Mouse (Mus musculus): ENCODE results near the gene Mgat4c. TPM values are rescaled to one million over a fixed set of nuclear protein-coding genes. Genes with fewer than 3 reads are reported as not detected.

Gene Mgat4c
- polyA plus RNA-seq (2016; fragmentation: Nextera tagmentation; extraction: Ambion mirVana), result 0.87 and 1.5 TPM in 2 replicates

DNA sequence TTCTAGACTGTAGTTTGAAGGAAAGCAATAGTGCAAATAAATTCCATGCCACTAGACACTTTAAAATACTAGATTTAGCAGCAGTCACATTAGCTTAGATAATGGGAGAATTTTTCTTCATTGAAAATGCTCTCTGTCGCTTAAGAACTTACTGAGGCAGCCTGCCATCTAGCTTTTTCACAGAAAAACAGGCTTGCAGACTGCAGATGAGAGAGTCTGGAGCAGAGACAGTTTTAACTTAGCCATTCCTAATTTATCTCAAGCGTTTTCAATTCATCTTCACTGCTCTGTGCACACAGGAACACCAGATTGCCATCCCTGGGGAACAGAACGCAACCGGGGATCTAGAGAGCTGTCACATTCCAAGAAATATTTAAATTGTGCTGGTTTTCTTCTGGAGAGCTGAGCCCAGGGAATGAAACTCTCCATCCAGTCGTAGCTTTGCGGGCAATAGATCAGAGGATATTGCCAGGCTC, at the start of gene Mgat4c:
Gene Mgat4c, plus strand, starts transcription at position 51 of the 476 bp plus-strand sequence.
- no peak within 1 kb of the TSS for H3K4me3 ChIP-seq
- H3K27me3 ChIP-seq, result no peaks in the 10 kb centered on the region
- H3K36me3 ChIP-seq, result no peaks in the 10 kb centered on the region
- no peaks in the 10 kb centered on the region for H3K4me1 ChIP-seq
- no peaks in the 10 kb centered on the region for H3K9me3 ChIP-seq
- H3K27ac ChIP-seq, result no peak within 1 kb of the TSS
- H3K4me2 ChIP-seq (replicated peaks), result no peak within 1 kb of the TSS
- ATAC-seq (ENCODE audit: insufficient number of reproducible peaks, insufficient read depth, low FRiP score, low TSS enrichment), result no peak
- no peak within 1 kb of the TSS for H3K9ac ChIP-seq
- 67% methylated on average over 6 of the region's 6 CpGs for WGBS

GRCm38 (mm10) chr10:101635266-101635665, 46.0 kb upstream of the Mgat4c start:
- WGBS, result 82% methylated on average over 6 of the region's 6 CpGs
- Histone ChIP-seq H3K27ac (no peak overlapping the region), H3K4me1 (no peaks in the 10 kb centered on the region), H3K36me3 (no peaks in the 10 kb centered on the region), H3K9ac (no peak overlapping the region), H3K27me3 (no peaks in the 10 kb centered on the region), H3K9me3 (no peaks in the 10 kb centered on the region), H3K4me2 (replicated peaks) (no peak overlapping the region), H3K4me3 (no peak overlapping the region)
- no peak for ATAC-seq (ENCODE audit: insufficient number of reproducible peaks, insufficient read depth, low FRiP score, low TSS enrichment)

- Histone ChIP-seq H3K4me1 (no peaks in the 10 kb centered on the region), H3K4me3 (no peak overlapping the region), H3K27ac (no peak overlapping the region), H3K4me2 (replicated peaks) (no peak overlapping the region), H3K9me3 (no peaks in the 10 kb centered on the region), H3K27me3 (no peaks in the 10 kb centered on the region), H3K9ac (no peak overlapping the region), H3K36me3 (no peaks in the 10 kb centered on the region)
- ATAC-seq (ENCODE audit: insufficient number of reproducible peaks, insufficient read depth, low FRiP score, low TSS enrichment), result no peak
- WGBS, result 71% methylated on average over 2 of the region's 2 CpGs
Observed at GRCm38 (mm10) chr10:101641048-101641447, 40.2 kb upstream of the Mgat4c start.

- H3K36me3 ChIP-seq, result no peaks in the 10 kb centered on the region
- H3K9ac ChIP-seq, result no peak overlapping the region
- no peak overlapping the region for H3K4me2 ChIP-seq (replicated peaks)
- H3K4me1 ChIP-seq, result no peaks in the 10 kb centered on the region
- 80% methylated on average over 5 of the region's 5 CpGs for WGBS
- H3K27ac ChIP-seq, result no peak overlapping the region
- no peaks in the 10 kb centered on the region for H3K27me3 ChIP-seq
- ATAC-seq (ENCODE audit: insufficient number of reproducible peaks, insufficient read depth, low FRiP score, low TSS enrichment), result no peak
- no peaks in the 10 kb centered on the region for H3K9me3 ChIP-seq
- H3K4me3 ChIP-seq, result no peak overlapping the region
Observed at GRCm38 (mm10) chr10:101681914-101682313, 627 bp downstream of the Mgat4c start.

DNA sequence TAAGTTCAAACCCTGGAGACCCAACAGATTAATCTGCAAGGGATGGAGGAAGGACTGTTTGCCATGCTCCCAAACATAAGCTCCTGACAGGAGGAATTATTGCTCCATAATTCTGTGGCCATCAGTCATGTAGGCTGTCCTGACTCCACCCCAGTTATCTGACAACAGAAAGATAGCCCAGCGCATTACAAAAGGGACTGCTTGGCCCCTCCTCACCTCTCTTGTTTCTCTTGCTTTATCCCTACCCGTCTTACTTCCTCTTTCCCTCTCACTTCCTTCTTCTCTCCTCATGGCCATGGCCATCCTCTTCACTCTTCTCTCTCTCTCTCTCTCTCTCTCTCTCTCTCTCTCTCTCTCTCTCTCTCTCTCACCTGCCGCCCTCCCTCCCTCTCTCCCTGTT, 80.5 kb downstream of the Mgat4c start:
- Histone ChIP-seq H3K27me3 (no peaks in the 10 kb centered on the region), H3K4me3 (no peak overlapping the region), H3K27ac (no peak overlapping the region), H3K9ac (no peak overlapping the region), H3K36me3 (no peaks in the 10 kb centered on the region), H3K4me2 (replicated peaks) (no peak overlapping the region), H3K9me3 (no peaks in the 10 kb centered on the region), H3K4me1 (no peaks in the 10 kb centered on the region)
- no peak for ATAC-seq (ENCODE audit: insufficient number of reproducible peaks, insufficient read depth, low FRiP score, low TSS enrichment)
- WGBS, result 84% methylated on average over 3 of the region's 3 CpGs

- ATAC-seq (ENCODE audit: insufficient number of reproducible peaks, insufficient read depth, low FRiP score, low TSS enrichment), result no peak
Observed at GRCm38 (mm10) chr10:101770688-101771087, 89.4 kb downstream of the Mgat4c start.

GRCm38 (mm10) chr10:101771157-101771556, 89.9 kb downstream of the Mgat4c start:
- ATAC-seq (ENCODE audit: insufficient number of reproducible peaks, insufficient read depth, low FRiP score, low TSS enrichment), result no peak
- no peaks in the 10 kb centered on the region for H3K27me3 ChIP-seq
- no peaks in the 10 kb centered on the region for H3K36me3 ChIP-seq

More at GRCm38 (mm10) chr10:101770688-101771087, 89.4 kb downstream of the Mgat4c start:
- Histone ChIP-seq H3K9ac (no peak overlapping the region), H3K4me3 (no peak overlapping the region), H3K4me1 (no peaks in the 10 kb centered on the region), H3K27ac (no peak overlapping the region), H3K27me3 (no peaks in the 10 kb centered on the region), H3K36me3 (no peaks in the 10 kb centered on the region), H3K9me3 (no peaks in the 10 kb centered on the region), H3K4me2 (replicated peaks) (no peak overlapping the region)
- 91% methylated on average over 1 of the region's 1 CpGs for WGBS

DNA sequence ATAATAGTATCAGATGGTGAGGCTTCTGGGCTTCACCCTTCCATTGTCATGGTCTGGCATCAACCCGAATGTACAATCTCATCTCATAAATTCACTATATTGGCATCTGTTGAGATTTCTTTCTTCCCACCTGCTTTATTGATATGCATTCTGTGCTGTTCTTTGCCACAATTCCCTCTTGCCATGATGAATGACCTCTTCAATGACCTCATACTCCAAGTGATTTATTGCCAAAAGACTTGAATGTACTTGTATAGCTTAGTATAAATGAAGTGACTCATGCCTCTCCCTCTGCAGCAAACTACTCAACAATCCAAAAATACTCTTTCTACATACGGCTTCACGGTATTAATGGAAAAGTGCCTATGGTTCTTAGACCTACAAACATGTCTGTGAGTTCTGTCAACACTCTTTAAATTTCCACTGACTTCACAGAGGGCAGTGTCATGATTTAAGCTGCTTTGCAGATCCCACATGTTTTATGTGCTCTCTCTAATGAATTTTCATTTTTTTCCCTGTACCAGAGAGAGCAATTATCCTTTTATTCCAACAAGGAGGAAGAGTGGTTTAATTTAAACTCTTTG, 102.0 kb downstream of the Mgat4c start:
- Histone ChIP-seq H3K9me3 (no peaks in the 10 kb centered on the region), H3K4me2 (replicated peaks) (no peak overlapping the region), H3K4me3 (no peak overlapping the region), H3K36me3 (no peaks in the 10 kb centered on the region), H3K27me3 (no peaks in the 10 kb centered on the region), H3K4me1 (no peaks in the 10 kb centered on the region), H3K27ac (no peak overlapping the region), H3K9ac (no peak overlapping the region)
- ATAC-seq (ENCODE audit: insufficient number of reproducible peaks, insufficient read depth, low FRiP score, low TSS enrichment), result no peak
- 83% methylated on average over 3 of the region's 3 CpGs for WGBS

More at GRCm38 (mm10) chr10:101771157-101771556, 89.9 kb downstream of the Mgat4c start:
- 70% methylated on average over 4 of the region's 4 CpGs for WGBS
- H3K4me2 ChIP-seq (replicated peaks), result no peak overlapping the region
- no peak overlapping the region for H3K27ac ChIP-seq
- no peaks in the 10 kb centered on the region for H3K9me3 ChIP-seq
- no peak overlapping the region for H3K9ac ChIP-seq
- H3K4me3 ChIP-seq, result no peak overlapping the region
- H3K4me1 ChIP-seq, result no peaks in the 10 kb centered on the region

DNA sequence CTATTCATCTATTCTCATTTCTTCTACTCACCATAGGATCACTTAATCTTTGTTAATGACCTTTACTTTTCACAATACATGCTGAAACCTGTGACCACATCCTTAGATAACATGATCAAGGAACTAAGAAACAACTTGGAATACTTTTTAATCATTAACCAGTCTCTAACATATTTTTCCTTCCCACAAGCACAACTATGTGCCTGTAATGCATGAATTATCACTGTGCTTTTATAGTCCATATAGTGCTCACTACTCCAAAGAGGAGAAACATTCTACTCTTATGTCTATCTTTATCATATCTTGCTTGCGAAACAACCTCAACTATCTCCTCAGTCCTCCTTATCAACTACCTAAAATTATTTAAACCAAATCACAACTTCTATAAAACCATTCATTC, 114.2 kb downstream of the Mgat4c start:
- Histone ChIP-seq H3K9ac (no peak overlapping the region), H3K4me2 (replicated peaks) (no peak overlapping the region), H3K4me1 (no peaks in the 10 kb centered on the region), H3K27ac (no peak overlapping the region), H3K27me3 (no peaks in the 10 kb centered on the region), H3K4me3 (no peak overlapping the region), H3K36me3 (no peaks in the 10 kb centered on the region), H3K9me3 (no peaks in the 10 kb centered on the region)
- WGBS, result 91% methylated on average over 1 of the region's 1 CpGs
- no peak for ATAC-seq (ENCODE audit: insufficient number of reproducible peaks, insufficient read depth, low FRiP score, low TSS enrichment)

DNA sequence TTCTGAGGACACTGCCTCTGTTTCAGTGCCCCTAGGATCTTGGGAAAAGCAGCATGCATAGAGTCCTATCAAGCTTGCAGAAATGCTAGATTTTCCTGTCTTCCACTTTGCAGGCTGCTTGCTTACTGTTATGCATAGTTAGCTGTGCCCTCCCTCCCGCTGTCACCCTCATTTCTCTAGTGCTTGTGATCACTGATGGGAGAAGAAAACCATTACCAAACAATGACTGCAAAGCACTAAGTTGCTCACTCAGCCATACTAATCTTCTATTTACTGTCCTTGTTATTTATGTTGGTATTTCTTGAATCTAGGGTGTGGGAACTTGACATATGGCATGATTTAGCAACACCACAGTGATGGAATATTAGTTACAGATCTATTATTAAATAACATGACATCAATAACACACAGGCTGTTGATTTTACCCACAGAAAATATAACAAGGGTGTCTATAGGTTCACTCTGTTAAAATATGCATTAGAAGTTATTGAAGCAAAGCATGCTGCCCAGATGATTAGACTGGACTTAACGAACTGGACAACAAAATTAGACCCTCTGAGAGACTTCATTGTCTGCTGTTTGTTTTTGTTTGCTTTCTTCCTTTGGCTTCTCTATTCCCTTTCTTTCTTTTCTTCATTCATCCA, 117.7 kb downstream of the Mgat4c start:
- WGBS, result 57% methylated on average over 2 of the region's 2 CpGs
- no peaks in the 10 kb centered on the region for H3K9me3 ChIP-seq
- no peaks in the 10 kb centered on the region for H3K36me3 ChIP-seq
- no peak overlapping the region for H3K4me2 ChIP-seq (replicated peaks)
- ATAC-seq (ENCODE audit: insufficient number of reproducible peaks, insufficient read depth, low FRiP score, low TSS enrichment), result no peak
- no peak overlapping the region for H3K9ac ChIP-seq
- no peak overlapping the region for H3K27ac ChIP-seq
- no peaks in the 10 kb centered on the region for H3K4me1 ChIP-seq
- no peak overlapping the region for H3K4me3 ChIP-seq
- H3K27me3 ChIP-seq, result no peaks in the 10 kb centered on the region

DNA sequence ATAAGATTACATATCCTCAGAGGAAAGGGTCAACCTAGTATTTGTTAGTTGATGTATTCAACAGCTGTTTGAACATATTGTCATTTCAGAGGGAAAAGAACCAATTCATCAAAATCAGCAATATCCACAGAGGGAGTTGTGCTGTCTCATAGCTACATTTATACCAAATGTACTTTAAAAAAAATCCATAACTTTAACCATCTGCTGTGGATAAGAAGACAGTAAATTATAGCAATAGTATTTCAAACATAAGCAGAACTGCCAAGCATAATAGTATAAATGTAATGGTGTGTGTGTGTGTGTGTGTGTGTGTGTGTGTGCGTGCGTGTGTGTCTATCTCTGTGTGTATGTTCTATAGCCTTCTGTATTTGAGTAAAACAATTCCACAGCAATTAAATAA, 127.5 kb downstream of the Mgat4c start:
- Histone ChIP-seq H3K27me3 (no peaks in the 10 kb centered on the region), H3K36me3 (no peaks in the 10 kb centered on the region), H3K4me2 (replicated peaks) (no peak overlapping the region), H3K4me1 (no peaks in the 10 kb centered on the region), H3K4me3 (no peak overlapping the region), H3K9ac (no peak overlapping the region), H3K27ac (no peak overlapping the region), H3K9me3 (no peaks in the 10 kb centered on the region)
- 100% methylated on average over 2 of the region's 2 CpGs for WGBS
- ATAC-seq (ENCODE audit: insufficient number of reproducible peaks, insufficient read depth, low FRiP score, low TSS enrichment), result no peak

DNA sequence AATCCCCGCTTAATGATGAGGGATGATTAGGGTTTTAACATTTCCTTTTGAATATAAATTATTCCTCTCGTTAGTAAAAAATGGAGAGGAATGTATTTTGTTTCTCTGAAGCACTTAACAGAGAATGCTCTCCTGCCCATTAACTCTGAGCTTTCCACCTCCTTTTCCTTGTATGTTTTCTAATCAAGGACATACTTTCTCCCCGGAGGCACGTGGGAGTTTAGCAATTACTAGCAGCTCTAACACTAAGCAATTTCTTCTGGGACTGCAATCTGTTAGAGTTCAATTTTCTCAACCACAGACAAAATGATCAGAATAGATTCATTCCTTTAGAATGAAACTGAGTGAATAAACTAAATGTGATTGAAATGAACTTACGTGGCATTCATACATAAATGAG, 135.6 kb downstream of the Mgat4c start:
- no peak overlapping the region for H3K9ac ChIP-seq
- H3K4me1 ChIP-seq, result no peaks in the 10 kb centered on the region
- WGBS, result 49% methylated on average over 5 of the region's 5 CpGs
- ATAC-seq (ENCODE audit: insufficient number of reproducible peaks, insufficient read depth, low FRiP score, low TSS enrichment), result no peak
- H3K4me2 ChIP-seq (replicated peaks), result no peak overlapping the region
- H3K9me3 ChIP-seq, result no peaks in the 10 kb centered on the region
- no peaks in the 10 kb centered on the region for H3K36me3 ChIP-seq
- H3K4me3 ChIP-seq, result no peak overlapping the region
- no peak overlapping the region for H3K27ac ChIP-seq
- no peaks in the 10 kb centered on the region for H3K27me3 ChIP-seq
